Comparison of ENCODE assay signal across 8 mouse cellular contexts in the genomic region with DNA sequence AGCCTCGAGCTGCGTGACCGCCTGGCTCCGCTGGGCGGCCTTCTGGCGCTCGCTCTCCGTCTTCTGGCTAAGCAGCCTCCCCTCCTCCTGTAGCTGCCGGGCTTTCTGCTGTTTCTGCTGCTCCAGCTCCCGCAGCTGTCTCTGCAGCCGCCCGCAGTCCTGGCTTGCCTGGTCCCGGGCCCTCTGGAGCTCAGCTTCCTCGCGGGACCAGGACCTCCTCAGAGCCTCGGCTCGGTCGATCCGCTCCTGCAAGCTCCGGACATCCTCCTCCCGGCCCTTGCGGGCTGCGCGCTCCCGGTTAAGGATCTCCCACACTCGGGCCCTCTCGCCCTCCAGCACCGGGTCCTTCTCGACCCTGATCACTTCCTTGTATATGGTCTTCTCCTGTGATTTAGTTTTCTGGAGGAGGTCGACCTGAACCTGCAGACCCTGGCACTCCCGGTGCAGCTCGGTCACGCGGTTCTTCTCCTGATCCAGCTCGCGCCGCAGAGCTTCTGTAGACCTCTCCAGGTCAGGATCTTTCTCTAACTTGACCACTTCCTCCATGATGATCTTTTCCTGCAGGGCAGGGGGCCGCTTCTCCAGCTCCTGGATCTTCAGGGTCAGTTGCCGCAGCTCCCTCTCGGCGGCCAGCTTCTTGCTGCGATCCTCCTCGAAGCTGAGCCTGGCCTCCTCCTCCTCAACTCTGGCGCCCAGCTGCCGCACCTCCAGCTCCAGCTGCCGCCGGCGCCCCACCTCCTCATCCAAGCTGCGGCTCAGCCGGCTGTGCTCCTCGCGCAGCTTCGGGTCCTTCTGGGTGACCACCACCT. TPM values are rescaled to one million over a fixed set of nuclear protein-coding genes. Genes with fewer than 3 reads are reported as not detected.
DNase-seq lines count a peak whose midpoint lies in the region; ATAC-seq and TF ChIP-seq lines count a peak whose summit lies in the region.

No protein-coding gene starts in this region.

- H3K36me3 ChIP-seq in embryonic facial prominence, embryonic 11.5 days (replicated peaks; ENCODE audit: control insufficient read depth, insufficient read depth, low read depth, low read length): no peaks in the 10 kb centered on the region

- H3K4me1 ChIP-seq in embryonic facial prominence, embryonic 11.5 days (ENCODE audit: control insufficient read depth, insufficient read depth, low read length): no peaks in the 10 kb centered on the region; the same call in 1 of the 2 replicates

- H3K27me3 ChIP-seq in embryonic facial prominence, embryonic 11.5 days (ENCODE audit: control insufficient read depth, insufficient read depth, low read length): peaks cover 29% of the 10 kb centered on the region

- H3K4me3 ChIP-seq in left cerebral cortex, adult 2 months: peak overlapping the region; percentile 35
- peak overlapping the region; percentile 29 for H3K4me3 ChIP-seq in embryonic facial prominence, embryonic 11.5 days (ENCODE audit: low read depth, low read length)

- peak overlapping the region; percentile 67 for H3K4me2 ChIP-seq in embryonic facial prominence, embryonic 11.5 days (ENCODE audit: low read depth, low read length)

- intact Hi-C loops in left cerebral cortex, adult 2 months (cut with DNase I): loop anchor here (2.0 to 5.0 kb wide), 2 partner anchors 83 to 135 kb away; a partner anchor contains a TSS

- H3K9me3 ChIP-seq in embryonic facial prominence, embryonic 11.5 days (replicated peaks; ENCODE audit: control insufficient read depth, low read length): no peaks in the 10 kb centered on the region

- WGBS in embryonic facial prominence, embryonic 11.5 days: 11% methylated on average over 53 of the region's 53 CpGs

- peak overlapping the region; percentile 54 for H3K9ac ChIP-seq in embryonic facial prominence, embryonic 11.5 days (replicated peaks; ENCODE audit: low read length)

- no peak for ATAC-seq in embryonic facial prominence, embryonic 11.5 days (replicated peaks; ENCODE audit: insufficient number of reproducible peaks, low FRiP score, low TSS enrichment, low read depth)

- H3K27ac ChIP-seq in left cerebral cortex, adult 2 months: no peak overlapping the region
- H3K27ac ChIP-seq in embryonic facial prominence, embryonic 11.5 days (replicated peaks; ENCODE audit: low read depth, low read length): no peak overlapping the region

- TF ChIP-seq CTCF in left cerebral cortex, adult 2 months (IDR thresholded peaks at IDR 0.05): no peak; the same call in none of the 2 replicates

- peak in 1 of 2 experiments; percentile 33 for DNase-seq in left cerebral cortex, adult 2 months (ENCODE audit: extremely low spot score in 1 of 2, low spot score in 2 of 2)
- DNase-seq in left cerebral cortex, adult 11 months (ENCODE audit: low spot score): no peak
- peak; percentile 56 for DNase-seq in embryonic facial prominence, embryonic 11.5 days (ENCODE audit: low spot score)
- DNase-seq in heart, postnatal 4 days: peak; percentile 49
- DNase-seq in lung, postnatal 4 days: peak; percentile 31 to 47
- DNase-seq in frontal cortex, adult 2 months (ENCODE audit: extremely low spot score in 1 of 2, low spot score in 1 of 2): no peak
- DNase-seq in thymus, postnatal 10 days (ENCODE audit: low spot score in 2 of 2): no peak
- no peak for DNase-seq in gastrocnemius, postnatal 10 days

RNA-seq across cellular contexts. Expression of a gene that starts 15.7 kb away (rescaled TPM):
- 1 to 10 TPM; 1.4 to 1.5 TPM for total RNA-seq in left cerebral cortex, adult 2 months (2021)
- 0.73 and 0.88 TPM in 2 replicates for polyA plus RNA-seq in embryonic facial prominence, embryonic 11.5 days (2014; fragmentation: Nextera tagmentation; extraction: Ambion mirVana)
- total RNA-seq in heart, postnatal 4 days (2021): 1 to 10 TPM; 1.2 to 1.6 TPM
- polyA plus RNA-seq in frontal cortex, adult 2 months (2012; rRNA removed): 1.0 and 1.1 TPM in 2 replicates
- under 1 TPM; 0.09 to 0.34 TPM for total RNA-seq in gastrocnemius, postnatal 10 days (2021)

RNA-seq across cellular contexts. Expression of a gene that starts 23.3 kb away (rescaled TPM):
- 100 to 1,000 TPM; 112 to 119 TPM for total RNA-seq in left cerebral cortex, adult 2 months (2021)
- 22.1 and 22.4 TPM in 2 replicates for polyA plus RNA-seq in embryonic facial prominence, embryonic 11.5 days (2014; fragmentation: Nextera tagmentation; extraction: Ambion mirVana)
- 10 to 100 TPM; 70.3 to 73.3 TPM for total RNA-seq in heart, postnatal 4 days (2021)
- polyA plus RNA-seq in frontal cortex, adult 2 months (2012; rRNA removed): 119 and 129 TPM in 2 replicates
- 10 to 100 TPM; 39.1 to 41.4 TPM for total RNA-seq in gastrocnemius, postnatal 10 days (2021)

RNA-seq across cellular contexts. Expression of a gene that starts 23.5 kb away (rescaled TPM):
- total RNA-seq in left cerebral cortex, adult 2 months (2021): 10 to 100 TPM; 37.2 to 40.0 TPM
- polyA plus RNA-seq in embryonic facial prominence, embryonic 11.5 days (2014; fragmentation: Nextera tagmentation; extraction: Ambion mirVana): 54.7 and 59.2 TPM in 2 replicates
- total RNA-seq in heart, postnatal 4 days (2021): 10 to 100 TPM; 32.7 to 39.6 TPM
- polyA plus RNA-seq in frontal cortex, adult 2 months (2012; rRNA removed): 50.9 and 51.0 TPM in 2 replicates
- 10 to 100 TPM; 28.5 to 31.3 TPM for total RNA-seq in gastrocnemius, postnatal 10 days (2021)

RNA-seq across cellular contexts. Expression of a gene that starts 51.9 kb away (rescaled TPM):
- 10 to 100 TPM; 70.5 to 75.4 TPM for total RNA-seq in left cerebral cortex, adult 2 months (2021)
- 78.7 and 80.5 TPM in 2 replicates for polyA plus RNA-seq in embryonic facial prominence, embryonic 11.5 days (2014; fragmentation: Nextera tagmentation; extraction: Ambion mirVana)
- total RNA-seq in heart, postnatal 4 days (2021): 10 to 100 TPM; 60.5 to 61.7 TPM
- polyA plus RNA-seq in frontal cortex, adult 2 months (2012; rRNA removed): 63.4 and 63.9 TPM in 2 replicates
- 10 to 100 TPM; 74.6 to 77.9 TPM for total RNA-seq in gastrocnemius, postnatal 10 days (2021)

RNA-seq across cellular contexts. Expression of a gene that starts 54.2 kb away (rescaled TPM):
- 10 to 100 TPM; 85.5 to 87.1 TPM for total RNA-seq in left cerebral cortex, adult 2 months (2021)
- polyA plus RNA-seq in embryonic facial prominence, embryonic 11.5 days (2014; fragmentation: Nextera tagmentation; extraction: Ambion mirVana): 20.3 and 25.9 TPM in 2 replicates
- total RNA-seq in heart, postnatal 4 days (2021): 10 to 100 TPM; 20.2 to 21.5 TPM
- polyA plus RNA-seq in frontal cortex, adult 2 months (2012; rRNA removed): 105 and 124 TPM in 2 replicates
- 10 to 100 TPM; 13.8 to 18.2 TPM for total RNA-seq in gastrocnemius, postnatal 10 days (2021)

Comparison
In these comparisons a context has a peak if more than half of its experiments do, and no peak if none do; other contexts are left out.
1. DNase-seq: peak in embryonic facial prominence, embryonic 11.5 days (single experiment), heart, postnatal 4 days (single experiment) and lung, postnatal 4 days (2 of 2); none in left cerebral cortex, adult 11 months (single experiment), frontal cortex, adult 2 months (0 of 2), thymus, postnatal 10 days (0 of 2) and gastrocnemius, postnatal 10 days (single experiment).